Mouse (Mus musculus): ENCODE results near the gene Fbn1.

The Fbn1 gene

GRCm38 (mm10) chr2:125498216-125498615 is 9.6 kb downstream of the Fbn1 start:
- no peak for DNase-seq (ENCODE audit: low spot score)

GRCm38 (mm10) chr2:125496696-125497095 is 11.1 kb downstream of the Fbn1 start:
- DNase-seq (ENCODE audit: low spot score): no peak

GRCm38 (mm10) chr2:125494831-125495812 is 12.7 kb downstream of the Fbn1 start:
- no peak for DNase-seq (ENCODE audit: low spot score)

GRCm38 (mm10) chr2:125494291-125494690 is 13.5 kb downstream of the Fbn1 start:
- no peak for DNase-seq (ENCODE audit: low spot score)

GRCm38 (mm10) chr2:125492050-125492900 is 15.5 kb downstream of the Fbn1 start:
- no peak for DNase-seq (ENCODE audit: low spot score)

GRCm38 (mm10) chr2:125489979-125490378 is 17.8 kb downstream of the Fbn1 start:
- DNase-seq (ENCODE audit: low spot score): no peak

- no peak for DNase-seq (ENCODE audit: low spot score)
These were observed 22.9 kb downstream of the Fbn1 start for GRCm38 (mm10) chr2:125484910-125485309.

- DNase-seq (ENCODE audit: low spot score): no peak
These were observed 23.6 kb downstream of the Fbn1 start for GRCm38 (mm10) chr2:125484164-125484563.

GRCm38 (mm10) chr2:125481531-125482317 is 26.1 kb downstream of the Fbn1 start:
- DNase-seq (ENCODE audit: low spot score): no peak

- no peak for DNase-seq (ENCODE audit: low spot score)
These were observed 26.7 kb downstream of the Fbn1 start for GRCm38 (mm10) chr2:125481116-125481515.

- no peak for DNase-seq (ENCODE audit: low spot score)
These were observed 27.7 kb downstream of the Fbn1 start for GRCm38 (mm10) chr2:125480057-125480456.

GRCm38 (mm10) chr2:125478705-125479104 is 29.1 kb downstream of the Fbn1 start:
- DNase-seq (ENCODE audit: low spot score): no peak

- no peak for DNase-seq (ENCODE audit: low spot score)
These were observed 30.4 kb downstream of the Fbn1 start for GRCm38 (mm10) chr2:125477367-125477766.

GRCm38 (mm10) chr2:125476231-125476630 is 31.6 kb downstream of the Fbn1 start:
- DNase-seq (ENCODE audit: low spot score): no peak

GRCm38 (mm10) chr2:125474690-125475089 is 33.1 kb downstream of the Fbn1 start:
- no peak for DNase-seq (ENCODE audit: low spot score)

GRCm38 (mm10) chr2:125473228-125473627 is 34.6 kb downstream of the Fbn1 start:
- DNase-seq (ENCODE audit: low spot score): no peak

- DNase-seq (ENCODE audit: low spot score): no peak
These were observed 36.1 kb downstream of the Fbn1 start for GRCm38 (mm10) chr2:125471721-125472120.

GRCm38 (mm10) chr2:125470553-125471295 is 37.1 kb downstream of the Fbn1 start:
- DNase-seq (ENCODE audit: low spot score): no peak

GRCm38 (mm10) chr2:125464036-125464435 is 43.8 kb downstream of the Fbn1 start:
- DNase-seq (ENCODE audit: low spot score): no peak

GRCm38 (mm10) chr2:125459087-125459486 is 48.7 kb downstream of the Fbn1 start:
- no peak for DNase-seq (ENCODE audit: low spot score)
